Mouse (Mus musculus) heart, adult 10 weeks (tissue): ENCODE results near the gene Defb30. TPM values are rescaled to one million over a fixed set of nuclear protein-coding genes. Genes with fewer than 3 reads are reported as not detected.

Experiments
- polyA plus RNA-seq: library from polyadenylated mRNA; stranded (reverse); fragments of 350-450 nt; fragmentation: Illumina TruSeq; extraction: RNeasy Lipid Tissue Mini Kit (QIAGEN cat#74804); gene quantifications from one replicate; pipeline ENCODE4 v1.2.3, GENCODE M21; 2014; ENCODE audit warnings: low read depth, low replicate concordance

The Defb30 gene
- not detected for polyA plus RNA-seq

DNA sequence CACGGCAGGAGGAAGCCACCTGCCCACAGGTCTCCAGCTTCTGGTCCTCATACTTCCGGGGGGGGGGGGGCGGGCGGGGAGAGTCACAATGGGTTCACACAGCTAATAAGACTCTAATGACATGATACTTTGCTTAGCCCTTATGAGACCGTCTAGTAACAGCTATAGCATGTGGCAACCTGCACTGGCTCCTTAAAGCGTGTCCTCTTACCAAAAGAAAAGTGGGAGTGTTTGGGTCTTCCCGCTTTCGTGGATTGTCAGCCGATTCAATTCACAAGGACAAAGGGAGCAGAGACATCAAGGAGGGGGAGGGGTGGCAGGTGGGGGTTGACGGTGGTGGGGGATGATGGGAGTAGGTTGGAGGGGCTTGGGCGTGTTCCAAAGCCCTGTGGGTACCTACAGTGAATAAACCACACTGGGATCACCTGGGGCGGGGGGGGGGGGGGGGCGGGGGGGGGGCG is at the start of gene Defb30:
Gene Defb30, minus strand, starts transcription at position 51 of the 461 bp plus-strand sequence.

DNA sequence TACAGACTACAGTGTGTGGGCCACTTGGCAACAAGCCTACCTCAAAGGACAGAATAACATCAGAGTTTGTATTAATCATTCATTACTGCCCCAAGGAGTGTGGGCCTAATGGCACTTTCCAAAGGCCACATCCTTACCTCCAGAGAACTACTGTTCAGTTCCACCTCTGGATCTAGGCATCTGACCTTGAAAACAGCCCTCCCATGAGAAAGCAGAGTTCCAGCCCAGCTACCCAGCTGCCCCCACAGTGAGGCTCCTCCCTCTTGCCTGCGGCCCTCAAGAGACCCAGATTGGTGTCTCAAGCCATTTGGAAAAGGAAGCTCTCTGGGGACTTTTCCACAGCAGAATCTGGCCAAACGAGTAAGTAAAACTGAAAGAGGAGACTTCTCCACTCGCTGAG is 3.1 kb downstream of the Defb30 start, which contains the start of gene Defb42:
Gene Defb42, plus strand, starts transcription at position 301 of the 400 bp plus-strand sequence.

DNA sequence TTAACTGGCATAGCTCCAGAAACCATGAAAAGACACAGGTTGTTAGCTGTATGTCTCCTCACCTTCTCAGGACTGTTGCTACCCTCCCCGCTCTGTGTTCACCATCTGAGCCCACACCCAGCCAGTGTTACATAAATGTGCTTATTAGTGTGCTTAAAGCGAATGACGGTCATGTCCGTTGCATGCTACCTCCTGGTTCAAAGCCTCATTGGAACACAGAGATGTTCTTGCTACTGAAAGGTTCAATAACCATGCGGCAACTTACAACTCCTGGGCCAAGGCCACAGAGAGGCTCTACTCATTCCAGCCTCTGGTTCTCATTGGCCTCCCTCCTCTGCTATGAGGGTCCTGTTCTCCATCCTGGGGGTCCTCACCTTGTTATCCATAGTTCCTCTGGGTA is 38.3 kb downstream of the Defb30 start, which contains the start of gene Defb43:
Gene Defb43, plus strand, starts transcription at position 301 of the 400 bp plus-strand sequence.

DNA sequence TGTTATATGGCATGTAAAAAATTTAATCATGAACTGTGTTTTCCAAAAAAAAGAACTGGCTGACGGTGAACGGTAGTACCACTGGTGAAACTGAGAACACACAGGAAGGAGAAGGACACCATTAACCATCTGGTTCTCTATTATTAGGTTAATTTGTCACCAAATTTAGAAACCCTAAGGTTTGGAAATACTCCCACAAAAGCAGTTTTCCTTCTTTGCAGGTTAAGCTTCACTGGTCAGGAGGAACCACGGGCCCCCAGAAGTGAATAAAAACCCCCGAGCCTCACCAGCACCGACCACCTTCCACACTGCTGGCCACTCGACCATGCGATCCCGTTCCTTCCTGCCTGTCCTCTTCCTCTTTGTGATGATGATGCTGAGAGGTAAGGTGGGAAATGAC is 52.0 kb downstream of the Defb30 start, which contains the start of gene Defb47:
Gene Defb47, plus strand, starts transcription at position 301 of the 400 bp plus-strand sequence.

GRCm38 (mm10) chr14:62984410-62984809 is 65.3 kb downstream of the Defb30 start, which contains the start of gene Defb48:
TSS of gene Defb48 (minus strand) at chr14:62984510.

Other genes starting within 250 kb of the Defb30 start
- gene Wdfy2, start 212.3 kb downstream of the Defb30 start, polyA plus RNA-seq: 8.1 TPM
- not detected for gene Defb48, start 65.5 kb downstream of the Defb30 start, polyA plus RNA-seq
- not detected for gene Defb47, start 51.9 kb downstream of the Defb30 start, polyA plus RNA-seq
- gene Defb43, start 38.2 kb downstream of the Defb30 start, polyA plus RNA-seq: not detected
- not detected for gene Defb42, start 3.0 kb downstream of the Defb30 start, polyA plus RNA-seq